Mouse (Mus musculus): ENCODE measurements at regions not wholly inside any gene's neighbourhood (a gene's known extent, or its start where the extent isn't known, plus 50 kb on each side); places are given as distances from the start of the nearest gene placed in this dataset.

DNA sequence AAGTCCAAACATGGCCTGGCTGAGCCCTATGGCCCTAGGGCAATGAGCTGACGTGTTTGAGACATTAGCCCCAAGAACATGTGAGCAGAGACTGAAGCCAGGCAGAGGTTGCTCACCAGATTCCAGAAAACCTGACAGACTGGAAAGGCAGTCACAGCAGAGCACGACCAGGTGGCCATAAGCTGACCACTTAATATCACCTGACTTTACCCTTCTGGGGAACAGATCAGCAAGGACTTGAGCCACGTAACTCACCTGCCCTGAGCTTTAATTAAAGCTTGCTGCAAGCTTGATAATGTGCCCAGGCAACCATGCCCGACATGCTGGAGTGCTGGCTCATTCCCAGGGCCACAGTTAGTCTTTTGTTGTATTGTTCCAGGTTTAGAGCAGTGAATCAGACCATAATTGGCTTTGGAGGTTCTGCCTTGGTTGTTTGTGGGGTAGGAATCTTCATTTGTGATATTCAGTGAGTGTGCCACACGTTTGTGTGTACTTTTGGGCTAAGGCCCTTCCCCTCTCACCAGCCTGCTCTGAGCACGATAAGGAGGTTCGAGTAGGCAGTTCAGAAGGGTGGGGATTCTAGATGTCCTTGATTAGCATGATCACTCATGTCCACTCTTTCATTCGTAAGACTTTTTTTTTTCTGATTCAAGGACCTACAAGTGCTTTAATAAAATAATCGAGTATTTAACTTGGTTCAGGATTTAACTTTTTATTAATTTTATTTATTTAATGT lies 52.1 kb upstream of the Nabp1 start:
- TF ChIP-seq GATA1 (IDR thresholded peaks at IDR 0.05; ENCODE audit: borderline replicate concordance, low read length) (no peak), FLI1 (IDR thresholded peaks at IDR 0.05; ENCODE audit: low read length) (no peak)

Measured in megakaryocyte, embryonic 14.5 days (primary cell).